Mouse (Mus musculus): Measurements from ENCODE around the gene Cdon.

DNA sequence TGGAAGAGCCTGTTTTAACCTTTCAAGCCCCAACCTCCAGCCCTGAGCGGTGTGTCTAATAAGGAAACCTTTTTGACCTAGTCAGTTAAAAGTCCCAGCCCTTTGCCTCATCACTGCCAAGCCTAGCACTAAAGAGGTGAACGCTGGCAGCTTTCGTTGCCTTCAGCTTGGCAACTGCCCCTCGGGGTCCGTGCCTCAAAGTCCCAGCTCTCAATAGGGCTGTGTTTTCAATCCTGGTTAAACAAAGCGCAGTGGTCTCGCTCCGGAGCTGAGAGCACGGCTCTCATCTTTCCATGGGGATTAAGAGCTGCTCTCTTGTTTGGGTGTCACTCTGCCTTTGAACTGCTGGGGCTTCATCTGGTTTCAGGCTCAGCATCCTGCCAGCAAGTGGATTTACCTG lies 20.1 kb upstream of the Cdon start:
- no peak for TF ChIP-seq POLR2A (IDR thresholded peaks at IDR 0.05; ENCODE audit: low read depth, low read length)
- no peak for TF ChIP-seq CTCF (IDR thresholded peaks at IDR 0.05; ENCODE audit: borderline replicate concordance, insufficient read depth, low read length)

Data from embryonic fibroblast, embryonic 13.5 days (primary cell).